In genomic region chr10:86025906-86026305, GRCm38 (mm10) we compare ENCODE assay signal across 27 mouse cellular contexts. TPM values are rescaled to one million over a fixed set of nuclear protein-coding genes. Genes with fewer than 3 reads are reported as not detected.
DNase-seq lines count a peak whose midpoint lies in the region; ATAC-seq lines count a peak whose summit lies in the region.
"Had no signal": no experiment of that assay in that cellular context is flagged by ENCODE, and none has a peak within 500 bp of the region (broad histone marks: within the 10 kb centered on the region; RNA-seq: fewer than 3 reads in every experiment).

No protein-coding gene starts in this region.

- no peaks in the 10 kb centered on the region for H3K9me3 ChIP-seq in heart, embryonic 11.5 days (replicated peaks; ENCODE audit: control insufficient read depth, low read length)
- H3K9me3 ChIP-seq in erythroblast, embryonic 14.5 days (ENCODE audit: control insufficient read depth, low read length): peaks cover 5% of the 10 kb centered on the region
- H3K9me3 ChIP-seq in liver, embryonic 12.5 days (replicated peaks): no peaks in the 10 kb centered on the region
- H3K9me3 ChIP-seq in liver, embryonic 16.5 days (replicated peaks; ENCODE audit: control insufficient read depth, low read length): no peaks in the 10 kb centered on the region
- H3K9me3 ChIP-seq: embryonic facial prominence, embryonic 10.5 days; forebrain, embryonic 12.5 days; hindbrain, embryonic 13.5 days had no signal

- no peaks in the 10 kb centered on the region; the same call in none of the 2 replicates for H3K36me3 ChIP-seq in heart, embryonic 11.5 days (ENCODE audit: control insufficient read depth, insufficient read depth, low read length)
- H3K36me3 ChIP-seq in erythroblast, embryonic 14.5 days (ENCODE audit: control insufficient read depth): peaks cover 71% of the 10 kb centered on the region
- H3K36me3 ChIP-seq in liver, embryonic 12.5 days: peaks cover 53% of the 10 kb centered on the region
- H3K36me3 ChIP-seq in liver, embryonic 16.5 days (ENCODE audit: control insufficient read depth, insufficient read depth): peaks cover 36% of the 10 kb centered on the region
- H3K36me3 ChIP-seq: forebrain, embryonic 12.5 days had no signal

- 83% methylated on average over 2 of the region's 2 CpGs for WGBS in heart, embryonic 11.5 days (ENCODE audit: insufficient replicate concordance)
- WGBS in liver, embryonic 12.5 days (ENCODE audit: insufficient replicate concordance): 42% methylated on average over 2 of the region's 2 CpGs
- WGBS in liver, embryonic 16.5 days (ENCODE audit: insufficient replicate concordance): 30% methylated on average over 2 of the region's 2 CpGs

- no peaks in the 10 kb centered on the region for H3K27me3 ChIP-seq in heart, embryonic 11.5 days (ENCODE audit: control insufficient read depth, insufficient read depth, low read length)
- no peaks in the 10 kb centered on the region for H3K27me3 ChIP-seq in erythroblast, embryonic 14.5 days (ENCODE audit: control insufficient read depth)
- H3K27me3 ChIP-seq in liver, embryonic 12.5 days (replicated peaks): no peaks in the 10 kb centered on the region
- no peaks in the 10 kb centered on the region for H3K27me3 ChIP-seq in liver, embryonic 16.5 days (ENCODE audit: control insufficient read depth, insufficient read depth, low read depth, low read length)
- H3K27me3 ChIP-seq: forebrain, embryonic 12.5 days; hindbrain, embryonic 13.5 days; Patski had no signal

- H3K4me1 ChIP-seq in heart, embryonic 11.5 days (ENCODE audit: control insufficient read depth, insufficient read depth, low read length): no peaks in the 10 kb centered on the region; the same call in 1 of the 2 replicates
- peaks cover 75% of the 10 kb centered on the region for H3K4me1 ChIP-seq in erythroblast, embryonic 14.5 days (ENCODE audit: control insufficient read depth)
- H3K4me1 ChIP-seq in liver, embryonic 12.5 days: peaks cover 61% of the 10 kb centered on the region
- H3K4me1 ChIP-seq in liver, embryonic 16.5 days (ENCODE audit: control insufficient read depth, low read depth, low read length): peaks cover 31% of the 10 kb centered on the region

- no peak overlapping the region for H3K9ac ChIP-seq in heart, embryonic 11.5 days (ENCODE audit: low read depth, low read length)
- H3K9ac ChIP-seq in liver, embryonic 12.5 days: peak overlapping the region; percentile 59; the same call in 1 of the 2 replicates
- peak overlapping the region; percentile 61 for H3K9ac ChIP-seq in liver, embryonic 16.5 days (ENCODE audit: low read depth, low read length)
- H3K9ac ChIP-seq: forebrain, embryonic 12.5 days; hindbrain, embryonic 13.5 days had no signal

- H3K4me3 ChIP-seq in heart, embryonic 11.5 days (ENCODE audit: low read depth, low read length): no peak overlapping the region
- peak overlapping the region; percentile 91 for H3K4me3 ChIP-seq in erythroblast, embryonic 14.5 days (replicated peaks)
- peak overlapping the region; percentile 33 for H3K4me3 ChIP-seq in liver, embryonic 12.5 days
- H3K4me3 ChIP-seq in liver, embryonic 16.5 days (ENCODE audit: low read depth, low read length): peak overlapping the region; percentile 44
- H3K4me3 ChIP-seq: embryonic facial prominence, embryonic 10.5 days; forebrain, embryonic 12.5 days; heart, adult 2 months; hindbrain, embryonic 13.5 days had no signal

- DNase-seq in heart, adult 8-10 months (ENCODE audit: low spot score): no peak
- DNase-seq in cerebellum, adult 11 months: no peak
- no peak for DNase-seq in adrenal gland, postnatal 25 days
- no peak for DNase-seq in kidney, postnatal 36 days
- DNase-seq: adrenal gland, postnatal 14 days; B cell, adult 2 months; cerebellum, adult 2 months; cerebellum, postnatal 10 days; gastrocnemius, postnatal 10 days; heart, adult 2 months; heart, postnatal 10 days; heart, postnatal 4 days had no signal

- peak overlapping the region; percentile 57 for H3K27ac ChIP-seq in heart, embryonic 11.5 days (ENCODE audit: low read depth, low read length)
- peak overlapping the region; percentile 96 for H3K27ac ChIP-seq in liver, embryonic 12.5 days
- H3K27ac ChIP-seq in liver, embryonic 16.5 days (ENCODE audit: low read length): peak overlapping the region; percentile 100
- H3K27ac ChIP-seq: embryonic facial prominence, embryonic 10.5 days; forebrain, embryonic 12.5 days; heart, adult 2 months; hindbrain, embryonic 13.5 days; hindbrain, postnatal 0 days had no signal

- H3K4me2 ChIP-seq in heart, embryonic 11.5 days: peak overlapping the region; percentile 19; the same call in 1 of the 2 replicates
- peak overlapping the region; percentile 75 for H3K4me2 ChIP-seq in liver, embryonic 12.5 days
- peak overlapping the region; percentile 68 for H3K4me2 ChIP-seq in liver, embryonic 16.5 days (ENCODE audit: low read depth, low read length)
- H3K4me2 ChIP-seq: forebrain, embryonic 12.5 days; hindbrain, embryonic 13.5 days had no signal

- ATAC-seq in heart, embryonic 11.5 days (replicated peaks; ENCODE audit: insufficient number of reproducible peaks, low FRiP score, low TSS enrichment): no peak
- ATAC-seq in liver, embryonic 12.5 days: peak; percentile 40
- ATAC-seq in liver, embryonic 16.5 days (ENCODE audit: low read depth): peak; percentile 10; the same call in 1 of the 2 replicates
- ATAC-seq: activated CD4-positive, CD25-positive, alpha-beta regulatory T cell, adult 4 months; CD4-positive, CD25-positive, alpha-beta regulatory T cell, adult 4 months; forebrain, embryonic 16.5 days; hindbrain, postnatal 0 days; Patski had no signal

RNA-seq across cellular contexts. Expression of gene Fbxo7, which starts 4.1 kb away (rescaled TPM):
- 25.2 and 25.5 TPM in 2 replicates for polyA plus RNA-seq in heart, embryonic 11.5 days (2014; fragmentation: Nextera tagmentation; extraction: Ambion mirVana)
- 10 to 100 TPM; 15.3 to 18.8 (median 17.1) TPM for total RNA-seq in heart, adult 8-10 months (2022)
- polyA plus RNA-seq in erythroblast, embryonic 14.5 days (2012): 11.6 and 14.1 TPM in 2 replicates
- polyA plus RNA-seq in liver, embryonic 12.5 days (2016; fragmentation: Nextera tagmentation; extraction: Ambion mirVana): 67.9 and 68.0 TPM in 2 replicates
- 60.6 and 64.8 TPM in 2 replicates for polyA plus RNA-seq in liver, embryonic 16.5 days (2015; fragmentation: Nextera tagmentation; extraction: Ambion mirVana)
- total RNA-seq in adrenal gland, postnatal 25 days (2021): 25.2 and 32.5 TPM in 2 replicates

RNA-seq across cellular contexts. Expression of gene Bpifc, which starts 14.2 kb away (rescaled TPM):
- not detected in 2 replicates for polyA plus RNA-seq in heart, embryonic 11.5 days (2014; fragmentation: Nextera tagmentation; extraction: Ambion mirVana)
- not detected for total RNA-seq in heart, adult 8-10 months (2022)
- not detected in 2 replicates for polyA plus RNA-seq in erythroblast, embryonic 14.5 days (2012)
- not detected in 2 replicates for polyA plus RNA-seq in liver, embryonic 12.5 days (2016; fragmentation: Nextera tagmentation; extraction: Ambion mirVana)
- 0.04 TPM in 1 of 2 replicates, not detected in the other for polyA plus RNA-seq in liver, embryonic 16.5 days (2015; fragmentation: Nextera tagmentation; extraction: Ambion mirVana)
- total RNA-seq in adrenal gland, postnatal 25 days (2021): 1.4 and 2.2 TPM in 2 replicates
- total RNA-seq: G1E; gastrocnemius, postnatal 10 days; gastrocnemius, postnatal 4 days; heart, adult 2 months; heart, postnatal 10 days; heart, postnatal 4 days; hindbrain, postnatal 0 days had no signal
- polyA plus RNA-seq: CD4-positive, CD25-positive, alpha-beta regulatory T cell, adult 4 months; embryonic facial prominence, embryonic 10.5 days; forebrain, embryonic 12.5 days; forebrain, embryonic 16.5 days; G1E; heart, adult 2 months; heart, embryonic 14.5 days; hindbrain, embryonic 13.5 days had no signal

Comparison
In these comparisons a context has a peak if more than half of its experiments do, and no peak if none do; other contexts are left out.
1. H3K4me2 ChIP-seq: peak in every context shown above with its lines; median percentile 75 in liver, embryonic 12.5 days; 68 in liver, embryonic 16.5 days; 19 in heart, embryonic 11.5 days.